Mouse (Mus musculus): ENCODE results near the gene Slc4a8.

- TF ChIP-seq CTCF (IDR thresholded peaks at IDR 0.05; ENCODE audit: low read depth), result no peak
- TF ChIP-seq EP300 (IDR thresholded peaks at IDR 0.05; ENCODE audit: low read depth), result no peak
Measured at GRCm38 (mm10) chr15:100726721-100727120, 34.8 kb upstream of the Slc4a8 start.

Data from liver, postnatal 0 days (tissue).